Mouse (Mus musculus) kidney, adult 11 months (tissue): Measurements from ENCODE around the gene Acot8.

Experiments used
- DNase-seq: peaks from one replicate; pipeline ENCODE4 v3.0.0; 2022

The Acot8 gene

DNA sequence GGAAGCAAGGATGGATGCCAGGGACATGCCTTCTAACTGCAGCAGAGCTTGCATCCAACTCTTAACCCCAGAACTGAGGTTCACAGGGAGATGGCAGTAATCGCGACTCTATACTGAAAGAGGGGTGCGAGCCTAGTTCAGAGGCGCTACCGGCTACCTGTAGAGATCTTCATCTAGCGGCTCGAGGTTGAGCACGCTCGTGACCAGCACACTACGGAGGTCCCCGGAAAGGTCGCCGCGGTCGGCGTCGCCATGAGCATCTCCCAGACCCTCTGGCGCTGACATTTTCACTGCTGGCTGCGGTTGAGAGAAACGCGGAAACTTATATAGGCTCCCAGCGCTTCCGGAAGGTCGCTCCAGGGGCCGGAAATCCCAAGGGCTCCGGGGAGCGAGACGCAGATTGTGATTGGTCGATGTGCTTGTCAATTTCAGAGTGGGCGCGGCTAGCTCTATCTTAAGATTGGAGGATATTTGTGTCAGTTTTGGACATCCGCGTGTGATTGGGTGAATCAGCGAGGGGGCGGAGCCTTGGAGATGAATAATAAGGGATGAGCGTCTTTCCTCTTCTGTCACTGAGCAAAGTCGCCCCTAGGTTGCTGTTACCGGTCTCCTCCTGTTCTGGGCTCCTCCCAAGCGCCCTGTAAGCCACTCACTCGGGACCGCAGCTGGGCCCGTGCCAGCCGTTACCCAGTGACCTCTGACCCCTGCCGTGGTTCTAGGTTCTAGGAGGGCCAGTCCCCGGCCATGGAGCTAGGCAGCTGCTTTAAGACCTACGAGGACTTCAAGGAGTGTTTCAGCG is at the start of gene Acot8, which contains the start of gene Zswim3:
TSS of gene Acot8 (minus strand) at position 350 of the 799 bp plus-strand sequence.
TSS of gene Zswim3 (plus strand) at position 566 of the 799 bp plus-strand sequence.
- DNase-seq, result peak; percentile 99

- no peak for DNase-seq
These were observed 45.4 kb upstream of the Acot8 start for GRCm38 (mm10) chr2:164850061-164850460.

DNA sequence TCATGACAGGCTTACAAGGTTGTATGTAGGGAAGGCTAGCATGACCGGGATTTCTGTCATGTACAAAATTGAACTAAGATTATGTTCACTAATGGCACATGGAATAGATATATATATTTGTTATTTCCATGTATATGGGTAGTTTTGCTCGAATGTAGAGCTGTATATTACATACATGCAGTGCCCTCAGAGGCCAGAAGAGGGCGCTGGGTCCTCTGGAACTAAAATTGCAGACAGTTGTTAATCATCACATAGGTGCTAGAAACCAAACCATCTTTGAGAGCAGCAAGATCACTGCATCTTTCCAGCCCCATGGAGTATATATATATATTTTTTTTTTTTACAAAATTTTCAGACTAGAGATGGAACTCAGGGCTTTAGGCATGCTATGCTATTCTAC is 41.1 kb upstream of the Acot8 start:
- no peak for DNase-seq

DNA sequence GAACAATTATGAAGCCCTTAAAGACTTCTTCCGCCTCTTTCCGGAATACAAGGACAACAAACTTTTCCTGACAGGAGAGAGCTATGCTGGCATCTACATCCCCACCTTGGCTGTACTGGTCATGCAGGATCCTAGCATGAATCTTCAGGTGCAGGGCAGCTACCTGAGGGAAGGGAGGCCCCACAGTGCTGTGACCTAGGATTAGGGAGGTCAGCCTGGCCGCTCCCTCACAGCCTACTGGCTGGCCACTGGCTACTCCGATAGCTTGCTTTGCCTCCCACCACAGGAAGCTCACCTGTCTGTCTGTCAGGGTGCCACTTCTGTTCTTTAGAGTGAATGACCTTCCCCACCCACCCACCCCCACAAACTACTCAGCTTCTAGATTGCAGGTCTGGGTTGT is 30.5 kb upstream of the Acot8 start:
- DNase-seq, result no peak

- DNase-seq, result no peak
These were observed 29.8 kb upstream of the Acot8 start for GRCm38 (mm10) chr2:164834531-164834930.

- DNase-seq, result peak; percentile 94
These were observed 28.8 kb upstream of the Acot8 start, which contains the start of gene Neurl2 for GRCm38 (mm10) chr2:164833314-164833959. Gene Neurl2, minus strand, starts transcription at chr2:164833456.

- DNase-seq, result peak; percentile 69
These were observed 28.1 kb upstream of the Acot8 start, which contains the start of gene Ctsa for GRCm38 (mm10) chr2:164832748-164833301. Gene Ctsa, plus strand, starts transcription at chr2:164832873.

- no peak for DNase-seq
These were observed 27.5 kb upstream of the Acot8 start for GRCm38 (mm10) chr2:164832032-164832747.

DNA sequence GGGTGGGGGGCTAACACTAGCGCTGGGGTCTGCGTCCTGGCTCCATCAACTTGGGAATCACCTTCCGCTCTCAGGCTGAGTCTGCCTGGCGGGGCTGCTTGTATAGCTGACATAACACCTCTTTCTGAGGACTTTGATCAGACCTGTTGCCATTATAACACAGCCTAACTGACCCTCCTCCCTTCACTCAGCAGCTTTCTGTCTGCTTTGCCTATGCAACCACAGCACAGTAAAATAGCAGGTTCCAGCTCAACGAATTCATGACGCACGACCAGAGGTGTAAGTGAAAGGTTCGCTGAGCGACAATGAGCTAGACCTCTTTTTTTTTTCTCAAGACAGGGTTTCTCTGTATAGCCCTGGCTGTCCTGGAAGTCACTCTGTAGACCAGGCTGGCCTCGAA is 26.3 kb upstream of the Acot8 start:
- DNase-seq, result peak; percentile 33

- no peak for DNase-seq
These were observed 24.4 kb upstream of the Acot8 start for GRCm38 (mm10) chr2:164829090-164829489.

DNA sequence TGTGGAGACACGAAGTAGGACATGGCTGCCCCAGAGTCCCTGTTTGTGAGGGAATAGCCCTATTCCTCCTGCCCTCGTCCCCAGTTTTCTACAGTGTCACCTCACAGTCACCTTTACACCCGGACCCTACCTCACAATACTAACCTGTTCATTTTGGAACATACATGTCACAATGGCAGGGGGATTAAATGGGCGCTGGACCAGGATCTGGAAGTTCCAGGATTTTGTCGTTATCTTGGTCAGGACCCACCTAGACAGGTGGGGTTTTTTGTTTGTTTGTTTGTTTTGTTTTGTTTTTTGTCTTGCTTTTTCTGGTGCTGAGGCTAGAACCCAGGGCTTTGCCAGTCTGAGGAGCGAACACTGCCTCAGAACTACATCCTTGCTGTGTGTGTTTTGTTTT is 23.8 kb upstream of the Acot8 start, which contains the start of gene Spata25:
TSS of gene Spata25 (minus strand) at position 101 of the 400 bp plus-strand sequence.
- DNase-seq, result no peak

- no peak for DNase-seq
These were observed 22.6 kb upstream of the Acot8 start for GRCm38 (mm10) chr2:164827146-164827850.

GRCm38 (mm10) chr2:164825521-164825920 is 20.8 kb upstream of the Acot8 start:
- no peak for DNase-seq

DNA sequence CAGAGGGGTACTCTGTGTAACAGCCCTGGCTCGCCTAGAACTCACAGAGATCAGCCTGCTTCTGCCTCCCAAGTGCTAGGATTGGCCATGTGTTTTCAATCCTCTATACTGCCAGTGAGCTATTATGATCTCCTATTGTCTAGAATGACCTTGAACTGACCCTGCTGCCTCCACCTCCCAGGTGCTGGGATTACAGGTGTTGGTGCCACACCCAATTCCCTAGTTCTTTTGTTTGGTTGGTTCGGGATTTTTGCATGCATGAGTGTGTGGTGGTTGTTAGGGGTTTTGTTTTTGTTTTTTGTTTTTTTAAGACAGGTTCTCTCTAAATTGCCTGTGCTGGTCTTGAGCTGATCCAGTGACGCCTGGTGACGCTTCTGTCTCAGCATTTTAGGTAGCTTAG is 19.3 kb upstream of the Acot8 start:
- no peak for DNase-seq

DNA sequence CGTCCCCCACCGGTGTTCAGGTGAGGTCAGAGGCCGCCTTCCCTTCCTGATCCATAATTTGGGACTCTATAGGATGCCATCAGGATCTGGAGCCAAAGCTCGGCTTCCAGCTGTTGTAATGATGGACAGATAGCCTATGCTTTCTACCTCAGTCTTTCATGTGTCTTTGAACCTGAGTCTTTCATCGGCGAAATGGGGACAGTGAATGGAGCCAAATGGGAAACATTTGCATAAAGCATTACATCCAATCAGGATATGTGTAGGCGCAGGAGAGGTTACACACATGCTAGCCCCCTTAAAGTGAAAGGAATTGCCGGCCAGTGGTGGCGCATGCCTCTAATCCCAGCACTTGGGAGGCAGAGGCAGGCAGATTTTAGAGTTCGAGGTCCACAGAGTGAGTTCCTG is 18.5 kb upstream of the Acot8 start:
- no peak for DNase-seq

- DNase-seq, result peak; percentile 99
These were observed 18.0 kb upstream of the Acot8 start, which contains the start of gene Zswim1 for GRCm38 (mm10) chr2:164822636-164823165. Gene Zswim1, plus strand, starts transcription at chr2:164822686.

DNA sequence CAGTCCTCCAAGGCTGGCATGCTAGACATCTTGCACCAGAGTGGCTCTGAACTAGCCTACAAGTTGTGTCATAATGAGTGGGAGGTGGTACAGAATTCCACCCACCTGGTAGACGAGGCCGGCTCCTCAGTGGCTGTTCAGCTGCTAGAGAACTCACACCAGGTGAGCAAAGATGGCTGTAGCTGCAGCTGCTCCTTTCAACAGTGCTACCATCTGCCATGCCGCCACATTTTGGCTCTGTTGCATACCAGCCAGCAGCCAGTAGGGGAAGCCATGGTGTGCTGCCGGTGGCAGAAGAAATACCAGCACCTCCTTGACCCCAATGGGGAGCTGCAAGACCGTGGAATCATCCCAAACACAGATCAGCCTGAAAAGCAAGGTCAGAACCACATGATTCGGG is 16.4 kb upstream of the Acot8 start:
- no peak for DNase-seq

DNA sequence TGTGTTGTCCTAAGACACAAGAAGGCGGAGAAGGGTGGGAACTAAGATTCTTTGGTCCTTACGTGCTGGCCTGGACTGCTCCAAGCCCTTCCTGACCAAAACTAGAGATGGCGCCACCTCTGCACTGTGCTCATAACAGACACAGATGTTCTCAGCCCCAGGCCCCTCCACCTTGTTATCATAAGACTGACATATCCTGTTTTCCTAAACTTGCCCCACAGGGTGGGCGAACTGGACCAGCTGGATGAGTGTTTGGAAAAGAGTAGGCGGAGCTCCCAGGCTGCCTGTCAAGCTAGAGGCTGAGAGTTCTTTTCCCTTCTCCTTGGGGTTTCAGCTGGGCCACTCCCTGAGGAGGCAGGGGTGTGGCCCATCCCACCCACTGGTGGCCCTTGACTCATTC is 13.0 kb upstream of the Acot8 start:
- no peak for DNase-seq

DNA sequence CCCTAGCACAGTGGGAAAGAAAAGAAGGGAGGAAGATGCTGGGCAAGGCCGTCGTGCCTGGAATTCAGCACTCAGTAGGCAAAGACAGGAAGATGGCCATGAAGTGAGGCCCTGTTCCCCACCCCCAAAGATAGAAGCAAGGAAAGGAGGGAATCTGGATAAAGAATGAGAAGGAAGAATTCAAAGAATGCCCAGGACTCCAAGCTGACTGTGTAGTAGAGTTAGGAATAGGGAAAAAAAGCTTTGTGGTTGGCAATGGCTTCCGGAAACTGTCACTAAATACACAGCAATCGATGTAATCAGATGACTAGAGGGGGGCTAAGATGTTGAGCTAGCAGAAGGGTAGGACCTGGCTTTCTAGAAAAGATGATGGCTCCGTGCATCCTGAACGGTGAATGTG is 12.5 kb upstream of the Acot8 start:
- DNase-seq, result no peak

DNA sequence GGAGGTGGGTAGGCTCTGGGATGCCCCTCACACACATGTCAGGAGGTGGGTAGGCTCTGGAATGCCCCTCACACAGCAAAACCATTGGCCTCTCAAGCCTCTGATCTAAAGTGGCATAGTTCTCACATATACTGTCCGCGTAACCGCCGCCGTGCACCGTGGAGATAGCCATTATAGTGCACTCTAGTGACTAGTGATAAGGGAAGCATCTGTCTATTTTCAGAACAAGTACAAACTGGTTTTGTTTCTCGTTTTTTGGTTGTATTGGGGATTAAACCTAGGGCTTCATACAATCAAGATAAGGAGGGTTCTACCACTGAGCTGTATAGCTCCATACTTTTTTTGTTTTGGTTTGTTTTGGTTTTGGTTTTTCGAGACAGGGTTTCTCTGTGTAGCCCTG is 11.1 kb upstream of the Acot8 start:
- DNase-seq, result no peak

GRCm38 (mm10) chr2:164815348-164815747 is 10.7 kb upstream of the Acot8 start:
- no peak for DNase-seq

- no peak for DNase-seq
These were observed 8.9 kb upstream of the Acot8 start for GRCm38 (mm10) chr2:164813557-164813956.
